Comparison of ENCODE assay signal across 12 mouse cellular contexts in the genomic region with DNA sequence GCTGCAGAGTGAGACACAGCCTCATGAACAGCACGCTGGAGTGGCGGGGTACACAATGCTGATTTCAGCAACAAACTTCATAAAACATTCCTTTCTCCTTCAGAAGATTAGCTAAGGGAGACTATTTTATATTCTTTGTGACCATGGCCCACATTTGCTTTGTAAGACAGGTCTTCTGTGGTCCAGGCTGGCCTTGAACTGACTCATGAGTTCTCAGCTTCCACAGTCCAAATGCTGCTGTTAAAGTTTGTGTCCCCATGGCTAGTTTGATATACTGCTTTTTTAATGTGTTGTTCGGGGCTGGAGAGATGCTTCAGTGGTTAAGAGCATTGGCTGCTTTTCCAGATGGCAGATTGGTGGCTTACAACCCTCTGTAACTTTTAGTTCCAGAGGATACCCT.
"Had no signal": no experiment of that assay in that cellular context is flagged by ENCODE, and none has a peak within 500 bp of the region (broad histone marks: within the 10 kb centered on the region; RNA-seq: fewer than 3 reads in every experiment).

No protein-coding gene starts in this region.

- DNase-seq: left cerebral cortex, postnatal 4 days; liver; liver, embryonic 13.5 days; liver, postnatal 0 days; lung, adult 18-20 months; lung, adult 2 months; lung, embryonic 14.5 days; lung, postnatal 10 days; lung, postnatal 14 days; lung, postnatal 36 days; lung, postnatal 4 days; midbrain, embryonic 14.5 days had no signal
